Mouse (Mus musculus) B cell, adult 67 days (primary cell): ENCODE results near the gene Mrpl2. TPM values are rescaled to one million over a fixed set of nuclear protein-coding genes. Genes with fewer than 3 reads are reported as not detected.

Experiments used
- total RNA-seq, 2 experiments: library from RNA; stranded (reverse); gene quantifications; 4 replicates each; pipeline ENCODE4 v1.2.4; 2023

The Mrpl2 gene
- total RNA-seq, result 10 to 100 TPM; 31.3 to 41.2 TPM

GRCm38 (mm10) chr17:46645561-46646321 is at the start of gene Mrpl2, which contains the start of gene Klc4:
TSS of gene Mrpl2 (plus strand) at chr17:46646229.
TSS of gene Klc4 (minus strand) at chr17:46646022.

GRCm38 (mm10) chr17:46628791-46629684 is 17.0 kb upstream of the Mrpl2 start, which contains the start of gene Ptk7:
TSS of gene Ptk7 (minus strand) at chr17:46629504.

GRCm38 (mm10) chr17:46650232-46651031 is 4.4 kb downstream of the Mrpl2 start, which contains the start of gene Cul7:
TSS of gene Cul7 (plus strand) at chr17:46650337.

GRCm38 (mm10) chr17:46673850-46674529 is 28.0 kb downstream of the Mrpl2 start, which contains the start of gene Rrp36:
TSS of gene Rrp36 (minus strand) at chr17:46674352.

GRCm38 (mm10) chr17:46678416-46678815 is 32.4 kb downstream of the Mrpl2 start, which contains the start of gene Mea1:
TSS of gene Mea1 (plus strand) at chr17:46678793.

GRCm38 (mm10) chr17:46680760-46681373 is 34.8 kb downstream of the Mrpl2 start, which contains the start of gene Klhdc3:
TSS of gene Klhdc3 (minus strand) at chr17:46680914.

Other genes starting within 250 kb of the Mrpl2 start
- gene Crip3, start 217.3 kb upstream of the Mrpl2 start, total RNA-seq, result 1 to 10 TPM; 7.9 to 8.9 TPM
- not detected for gene Slc22a7, start 207.8 kb upstream of the Mrpl2 start, total RNA-seq
- gene Ttbk1, start 158.6 kb upstream of the Mrpl2 start, total RNA-seq, result 1 to 10 TPM; 3.9 to 4.7 TPM
- gene Dnph1, start 149.5 kb upstream of the Mrpl2 start, total RNA-seq, result not detected
- gene Cul9, start 99.8 kb upstream of the Mrpl2 start, total RNA-seq, result 10 to 100 TPM; 19.9 to 21.4 TPM
- 10 to 100 TPM; 84.9 to 85.5 TPM for gene Srf, start 90.1 kb upstream of the Mrpl2 start, total RNA-seq
- gene Ptk7, start 16.7 kb upstream of the Mrpl2 start, total RNA-seq, result under 1 TPM in 1 of 2 experiments, not detected in 1; 0.15 TPM
- gene Klc4, start 207 bp upstream of the Mrpl2 start, total RNA-seq, result 10 to 100 TPM; 20.3 to 21.3 TPM
- 10 to 100 TPM in 1 of 2 experiments, 1 to 10 TPM in 1; 8.5 to 10.4 TPM for gene Cul7, start 4.1 kb downstream of the Mrpl2 start, total RNA-seq
- gene Rrp36, start 28.1 kb downstream of the Mrpl2 start, total RNA-seq, result 10 to 100 TPM; 22.2 to 28.0 TPM
- gene Mea1, start 32.6 kb downstream of the Mrpl2 start, total RNA-seq, result 10 to 100 TPM; 55.1 to 57.7 TPM
- gene Klhdc3, start 34.7 kb downstream of the Mrpl2 start, total RNA-seq, result 10 to 100 TPM; 51.1 to 51.6 TPM
- gene Ppp2r5d, start 58.9 kb downstream of the Mrpl2 start, total RNA-seq, result 10 to 100 TPM; 36.6 to 39.9 TPM
- 10 to 100 TPM; 37.4 to 42.4 TPM for gene Pex6, start 65.2 kb downstream of the Mrpl2 start, total RNA-seq
- 1 to 10 TPM; 7.4 to 9.9 TPM for gene Gnmt, start 82.9 kb downstream of the Mrpl2 start, total RNA-seq
- 100 to 1,000 TPM; 135 to 141 TPM for gene Cnpy3, start 106.0 kb downstream of the Mrpl2 start, total RNA-seq
- not detected for gene Ptcra, start 117.5 kb downstream of the Mrpl2 start, total RNA-seq
- 10 to 100 TPM; 13.1 to 15.2 TPM for gene 2310039H08Rik, start 126.4 kb downstream of the Mrpl2 start, total RNA-seq
- 10 to 100 TPM; 78.8 to 80.1 TPM for gene Rpl7l1, start 136.4 kb downstream of the Mrpl2 start, total RNA-seq
- gene Bicral, start 212.3 kb downstream of the Mrpl2 start, total RNA-seq, result 100 to 1,000 TPM; 106 to 133 TPM
- gene Tbcc, start 244.5 kb downstream of the Mrpl2 start, total RNA-seq, result 10 to 100 TPM; 12.6 to 17.2 TPM